Mouse (Mus musculus): ENCODE results near the gene Stmnd1.
"Not testable (repeated sequence)": the region's sequence is repeated elsewhere in the genome, so short reads cannot be mapped to it uniquely, and the experiment has no call there.

Stmnd1 gene

GRCm38 (mm10) chr13:46290537-46290936, 17.0 kb downstream of the Stmnd1 start:
- no peak for DNase-seq

GRCm38 (mm10) chr13:46294365-46294764, 20.8 kb downstream of the Stmnd1 start:
- DNase-seq = no peak

GRCm38 (mm10) chr13:46297701-46298100, 24.2 kb downstream of the Stmnd1 start:
- DNase-seq = no peak

GRCm38 (mm10) chr13:46310790-46311189, 37.3 kb downstream of the Stmnd1 start:
- peak in 1 of 2 experiments; percentile 64 for DNase-seq

- DNase-seq = no peak
Observed at GRCm38 (mm10) chr13:46313176-46313575, 39.7 kb downstream of the Stmnd1 start.

GRCm38 (mm10) chr13:46315165-46315564, 41.6 kb downstream of the Stmnd1 start:
- no peak for DNase-seq

- DNase-seq = no peak
Observed at GRCm38 (mm10) chr13:46326351-46326985, 52.9 kb downstream of the Stmnd1 start.

GRCm38 (mm10) chr13:46335020-46335419, 61.5 kb downstream of the Stmnd1 start:
- no peak for DNase-seq

GRCm38 (mm10) chr13:46336281-46336680, 62.8 kb downstream of the Stmnd1 start:
- DNase-seq = not testable (repeated sequence)

- DNase-seq = no peak
Observed at GRCm38 (mm10) chr13:46337791-46338190, 64.3 kb downstream of the Stmnd1 start.

GRCm38 (mm10) chr13:46339954-46340353, 66.4 kb downstream of the Stmnd1 start:
- DNase-seq = peak; percentile 25 to 44

GRCm38 (mm10) chr13:46340583-46340982, 67.1 kb downstream of the Stmnd1 start:
- DNase-seq = no peak

GRCm38 (mm10) chr13:46341419-46341818, 67.9 kb downstream of the Stmnd1 start:
- DNase-seq = no peak

- DNase-seq = no peak
Observed at GRCm38 (mm10) chr13:46343226-46343625, 69.7 kb downstream of the Stmnd1 start.

GRCm38 (mm10) chr13:46346830-46347512, 73.5 kb downstream of the Stmnd1 start:
- DNase-seq = no peak

- peak in 1 of 2 experiments; percentile 29 for DNase-seq
Observed at GRCm38 (mm10) chr13:46349664-46350063, 76.1 kb downstream of the Stmnd1 start.

Data from lung, postnatal 4 days (tissue).